Mouse (Mus musculus): ENCODE results near the gene Slc4a3. TPM values are rescaled to one million over a fixed set of nuclear protein-coding genes. Genes with fewer than 3 reads are reported as not detected.

The Slc4a3 gene
- polyA plus RNA-seq, 1 experiment from 2014 or later: 50.4 TPM

- Histone ChIP-seq H3K4me2 (ENCODE audit: low read length) (no peak overlapping the region), H3K4me3 (replicated peaks; ENCODE audit: low read length) (no peak overlapping the region), H3K4me1 (replicated peaks; ENCODE audit: control insufficient read depth, insufficient read depth, low read length) (peaks cover 19% of the 10 kb centered on the region), H3K9me3 (ENCODE audit: control insufficient read depth, low read length) (no peaks in the 10 kb centered on the region), H3K36me3 (ENCODE audit: control insufficient read depth, insufficient read depth) (no peaks in the 10 kb centered on the region), H3K27me3 (replicated peaks; ENCODE audit: control insufficient read depth, insufficient read depth, low read length) (no peaks in the 10 kb centered on the region), H3K27ac (ENCODE audit: low read length) (no peak overlapping the region), H3K9ac (replicated peaks; ENCODE audit: low read depth, low read length) (no peak overlapping the region)
- WGBS: 58% methylated on average over 12 of the region's 12 CpGs
- ATAC-seq: no peak
These were observed 42.0 kb downstream of the Slc4a3 start for GRCm38 (mm10) chr1:75587738-75588719.

GRCm38 (mm10) chr1:75588874-75589273 lies 42.8 kb downstream of the Slc4a3 start:
- Histone ChIP-seq H3K4me2 (ENCODE audit: low read length) (no peak overlapping the region), H3K4me3 (replicated peaks; ENCODE audit: low read length) (no peak overlapping the region), H3K27ac (ENCODE audit: low read length) (no peak overlapping the region), H3K4me1 (replicated peaks; ENCODE audit: control insufficient read depth, insufficient read depth, low read length) (peaks cover 19% of the 10 kb centered on the region), H3K36me3 (ENCODE audit: control insufficient read depth, insufficient read depth) (no peaks in the 10 kb centered on the region), H3K27me3 (replicated peaks; ENCODE audit: control insufficient read depth, insufficient read depth, low read length) (no peaks in the 10 kb centered on the region), H3K9ac (replicated peaks; ENCODE audit: low read depth, low read length) (no peak overlapping the region), H3K9me3 (ENCODE audit: control insufficient read depth, low read length) (no peaks in the 10 kb centered on the region)
- WGBS: 21% methylated on average over 7 of the region's 7 CpGs
- peak; percentile 75 for ATAC-seq

- Histone ChIP-seq H3K4me3 (replicated peaks; ENCODE audit: low read length) (no peak overlapping the region), H3K9me3 (ENCODE audit: control insufficient read depth, low read length) (no peaks in the 10 kb centered on the region), H3K4me1 (replicated peaks; ENCODE audit: control insufficient read depth, insufficient read depth, low read length) (peaks cover 19% of the 10 kb centered on the region), H3K4me2 (ENCODE audit: low read length) (no peak overlapping the region), H3K36me3 (ENCODE audit: control insufficient read depth, insufficient read depth) (no peaks in the 10 kb centered on the region), H3K9ac (replicated peaks; ENCODE audit: low read depth, low read length) (no peak overlapping the region), H3K27ac (ENCODE audit: low read length) (no peak overlapping the region), H3K27me3 (replicated peaks; ENCODE audit: control insufficient read depth, insufficient read depth, low read length) (no peaks in the 10 kb centered on the region)
- 91% methylated on average over 2 of the region's 2 CpGs for WGBS
- ATAC-seq: no peak
These were observed 43.9 kb downstream of the Slc4a3 start for GRCm38 (mm10) chr1:75589983-75590382.

- no peaks in the 10 kb centered on the region for H3K36me3 ChIP-seq (ENCODE audit: control insufficient read depth, insufficient read depth)
- no peak overlapping the region for H3K9ac ChIP-seq (replicated peaks; ENCODE audit: low read depth, low read length)
- H3K27ac ChIP-seq (ENCODE audit: low read length): no peak overlapping the region
- WGBS: 92% methylated on average over 7 of the region's 7 CpGs
- no peaks in the 10 kb centered on the region for H3K9me3 ChIP-seq (ENCODE audit: control insufficient read depth, low read length)
- H3K4me1 ChIP-seq (replicated peaks; ENCODE audit: control insufficient read depth, insufficient read depth, low read length): peaks cover 7% of the 10 kb centered on the region
- H3K4me2 ChIP-seq (ENCODE audit: low read length): no peak overlapping the region
- H3K4me3 ChIP-seq (replicated peaks; ENCODE audit: low read length): no peak overlapping the region
- no peak for ATAC-seq
- H3K27me3 ChIP-seq (replicated peaks; ENCODE audit: control insufficient read depth, insufficient read depth, low read length): 0 out of 2 replicates have a peak, but pooled peaks cover 2% of the 10 kb centered on the region
These were observed 47.9 kb downstream of the Slc4a3 start for GRCm38 (mm10) chr1:75593956-75594355.

GRCm38 (mm10) chr1:75594836-75595235 lies 48.8 kb downstream of the Slc4a3 start:
- whole genome bisulfite sequencing: 46% methylated on average over 9 of the region's 9 CpGs
- Histone ChIP-seq H3K4me3 (replicated peaks; ENCODE audit: low read length) (no peak overlapping the region), H3K4me2 (ENCODE audit: low read length) (no peak overlapping the region), H3K9ac (replicated peaks; ENCODE audit: low read depth, low read length) (no peak overlapping the region), H3K27me3 (replicated peaks; ENCODE audit: control insufficient read depth, insufficient read depth, low read length) (0 out of 2 replicates have a peak, but pooled peaks cover 2% of the 10 kb centered on the region), H3K9me3 (ENCODE audit: control insufficient read depth, low read length) (no peaks in the 10 kb centered on the region), H3K36me3 (ENCODE audit: control insufficient read depth, insufficient read depth) (no peaks in the 10 kb centered on the region), H3K27ac (ENCODE audit: low read length) (no peak overlapping the region), H3K4me1 (replicated peaks; ENCODE audit: control insufficient read depth, insufficient read depth, low read length) (no peaks in the 10 kb centered on the region; the same call in 1 of the 2 replicates)
- ATAC-seq: no peak

GRCm38 (mm10) chr1:75595930-75596329 lies 49.9 kb downstream of the Slc4a3 start:
- Histone ChIP-seq H3K4me1 (replicated peaks; ENCODE audit: control insufficient read depth, insufficient read depth, low read length) (no peaks in the 10 kb centered on the region), H3K27ac (ENCODE audit: low read length) (no peak overlapping the region), H3K4me2 (ENCODE audit: low read length) (no peak overlapping the region), H3K9ac (replicated peaks; ENCODE audit: low read depth, low read length) (no peak overlapping the region), H3K9me3 (ENCODE audit: control insufficient read depth, low read length) (no peaks in the 10 kb centered on the region), H3K27me3 (replicated peaks; ENCODE audit: control insufficient read depth, insufficient read depth, low read length) (0 out of 2 replicates have a peak, but pooled peaks cover 2% of the 10 kb centered on the region), H3K36me3 (ENCODE audit: control insufficient read depth, insufficient read depth) (no peaks in the 10 kb centered on the region), H3K4me3 (replicated peaks; ENCODE audit: low read length) (no peak overlapping the region)
- no peak for ATAC-seq
- WGBS: 65% methylated on average over 3 of the region's 3 CpGs

- H3K4me1 ChIP-seq (replicated peaks; ENCODE audit: control insufficient read depth, insufficient read depth, low read length): no peaks in the 10 kb centered on the region
- no peaks in the 10 kb centered on the region for H3K9me3 ChIP-seq (ENCODE audit: control insufficient read depth, low read length)
- WGBS: 93% methylated on average over 2 of the region's 2 CpGs
- ATAC-seq: no peak
- no peaks in the 10 kb centered on the region for H3K36me3 ChIP-seq (ENCODE audit: control insufficient read depth, insufficient read depth)
- H3K9ac ChIP-seq (replicated peaks; ENCODE audit: low read depth, low read length): no peak overlapping the region
- H3K27me3 ChIP-seq (replicated peaks; ENCODE audit: control insufficient read depth, insufficient read depth, low read length): peaks cover 6% of the 10 kb centered on the region; the same call in 1 of the 2 replicates
- no peak overlapping the region for H3K27ac ChIP-seq (ENCODE audit: low read length)
- no peak overlapping the region for H3K4me3 ChIP-seq (replicated peaks; ENCODE audit: low read length)
- H3K4me2 ChIP-seq (ENCODE audit: low read length): no peak overlapping the region
These were observed 50.8 kb downstream of the Slc4a3 start for GRCm38 (mm10) chr1:75596906-75597305.

GRCm38 (mm10) chr1:75597622-75598021 lies 51.6 kb downstream of the Slc4a3 start:
- Histone ChIP-seq H3K4me3 (replicated peaks; ENCODE audit: low read length) (no peak overlapping the region), H3K4me1 (replicated peaks; ENCODE audit: control insufficient read depth, insufficient read depth, low read length) (no peaks in the 10 kb centered on the region), H3K4me2 (ENCODE audit: low read length) (no peak overlapping the region), H3K27ac (ENCODE audit: low read length) (no peak overlapping the region), H3K36me3 (ENCODE audit: control insufficient read depth, insufficient read depth) (no peaks in the 10 kb centered on the region), H3K9me3 (ENCODE audit: control insufficient read depth, low read length) (no peaks in the 10 kb centered on the region), H3K9ac (replicated peaks; ENCODE audit: low read depth, low read length) (no peak overlapping the region), H3K27me3 (replicated peaks; ENCODE audit: control insufficient read depth, insufficient read depth, low read length) (peaks cover 6% of the 10 kb centered on the region; the same call in 1 of the 2 replicates)
- ATAC-seq: peak; percentile 38; the same call in 1 of the 2 replicates

- no peak overlapping the region for H3K4me3 ChIP-seq (replicated peaks; ENCODE audit: low read length)
- H3K27me3 ChIP-seq (replicated peaks; ENCODE audit: control insufficient read depth, insufficient read depth, low read length): peaks cover 6% of the 10 kb centered on the region; the same call in 1 of the 2 replicates
- 6% methylated on average over 11 of the region's 12 CpGs for WGBS
- no peaks in the 10 kb centered on the region for H3K4me1 ChIP-seq (replicated peaks; ENCODE audit: control insufficient read depth, insufficient read depth, low read length)
- no peak overlapping the region for H3K27ac ChIP-seq (ENCODE audit: low read length)
- H3K9me3 ChIP-seq (ENCODE audit: control insufficient read depth, low read length): no peaks in the 10 kb centered on the region
- ATAC-seq: no peak
- no peak overlapping the region for H3K9ac ChIP-seq (replicated peaks; ENCODE audit: low read depth, low read length)
- H3K36me3 ChIP-seq (ENCODE audit: control insufficient read depth, insufficient read depth): no peaks in the 10 kb centered on the region
- H3K4me2 ChIP-seq (ENCODE audit: low read length): no peak overlapping the region
These were observed 55.7 kb downstream of the Slc4a3 start for GRCm38 (mm10) chr1:75601738-75602137.

Measured in forebrain, embryonic 16.5 days (tissue).